Mouse (Mus musculus): ENCODE measurements around the gene Grpel1. TPM values are rescaled to one million over a fixed set of nuclear protein-coding genes. Genes with fewer than 3 reads are reported as not detected.
A peak's percentile ranks its signal among the peaks of the same experiment; 100 is the strongest.

Gene Grpel1
- polyA plus RNA-seq, 2 experiments from 2014 or later: 40.4 to 41.8 TPM

- ATAC-seq: no peak
Observed at GRCm38 (mm10) chr5:36461231-36461630, 3.6 kb upstream of the Grpel1 start.

- peak; percentile 18 for ATAC-seq
Observed at GRCm38 (mm10) chr5:36462810-36463209, 2.0 kb upstream of the Grpel1 start.

GRCm38 (mm10) chr5:36463391-36463790 lies 1.4 kb upstream of the Grpel1 start:
- ATAC-seq: no peak

GRCm38 (mm10) chr5:36465889-36466288 lies 1.1 kb downstream of the Grpel1 start:
- no peak for ATAC-seq

- ATAC-seq: no peak
Observed at GRCm38 (mm10) chr5:36471206-36471605, 6.4 kb downstream of the Grpel1 start.

GRCm38 (mm10) chr5:36472876-36473655 lies 8.3 kb downstream of the Grpel1 start:
- no peak for ATAC-seq

GRCm38 (mm10) chr5:36474283-36474682 lies 9.5 kb downstream of the Grpel1 start:
- peak; percentile 87 for ATAC-seq

- ATAC-seq: no peak
Observed at GRCm38 (mm10) chr5:36477486-36477885, 12.7 kb downstream of the Grpel1 start.

- ATAC-seq: no peak
Observed at GRCm38 (mm10) chr5:36478540-36479420, 14.0 kb downstream of the Grpel1 start.

- ATAC-seq: no peak
Observed at GRCm38 (mm10) chr5:36479735-36480134, 14.9 kb downstream of the Grpel1 start.

- no peak for ATAC-seq
Observed at GRCm38 (mm10) chr5:36480398-36480797, 15.6 kb downstream of the Grpel1 start.

GRCm38 (mm10) chr5:36481114-36481513 lies 16.3 kb downstream of the Grpel1 start:
- no peak for ATAC-seq

GRCm38 (mm10) chr5:36483203-36484101 lies 18.7 kb downstream of the Grpel1 start:
- ATAC-seq: peak; percentile 31

GRCm38 (mm10) chr5:36484171-36484990 lies 19.6 kb downstream of the Grpel1 start, which contains the start of the genes Tada2b and Ccdc96:
Gene Tada2b, minus strand, starts transcription at chr5:36484285.
Gene Ccdc96, plus strand, starts transcription at chr5:36484588.
- ATAC-seq: peak; percentile 95

- ATAC-seq: no peak
Observed at GRCm38 (mm10) chr5:36485306-36485705, 20.5 kb downstream of the Grpel1 start.

GRCm38 (mm10) chr5:36489225-36489624 lies 24.4 kb downstream of the Grpel1 start:
- no peak for ATAC-seq

- no peak for ATAC-seq
Observed at GRCm38 (mm10) chr5:36493919-36494318, 29.1 kb downstream of the Grpel1 start.

GRCm38 (mm10) chr5:36494709-36495108 lies 29.9 kb downstream of the Grpel1 start:
- ATAC-seq: no peak

GRCm38 (mm10) chr5:36505235-36505634 lies 40.4 kb downstream of the Grpel1 start:
- no peak for ATAC-seq

- no peak for ATAC-seq
Observed at GRCm38 (mm10) chr5:36505643-36506042, 40.8 kb downstream of the Grpel1 start.

- ATAC-seq: no peak
Observed at GRCm38 (mm10) chr5:36508351-36508750, 43.6 kb downstream of the Grpel1 start.

Measured in CD4-positive, CD25-positive, alpha-beta regulatory T cell, adult 4 months (primary cell).